Mouse (Mus musculus) stomach, embryonic 14.5 days (tissue): ENCODE measurements around the gene Tmem88. TPM values are rescaled to one million over a fixed set of nuclear protein-coding genes. Genes with fewer than 3 reads are reported as not detected.

ENCODE experiments used
- ATAC-seq: fragments of 200-750 bp; cut with Nextera tagmentation; 2 replicates; pipeline ENCODE4 v1.8.0; 2017; ENCODE audit warnings: low read depth, moderate TSS enrichment; ENCODE audit not compliant: insufficient number of reproducible peaks, insufficient read depth, low FRiP score
- H3K27ac ChIP-seq: fragments of 300-500 bp; sonication (generic); 2 replicates; pipeline ENCODE4 v1.5.1; 2014; ENCODE audit warnings: mild to moderate bottlenecking, low read length, moderate library complexity, mixed read lengths
- H3K27me3 ChIP-seq: fragments of 300-500 bp; sonication (generic); 2 replicates; pipeline ENCODE4 v1.6.1; 2014; ENCODE audit warnings: low read length, control low read depth, mixed read lengths; ENCODE audit not compliant: control insufficient read depth, insufficient read depth
- H3K36me3 ChIP-seq: fragments of 300-500 bp; sonication (generic); 2 replicates; pipeline ENCODE4 v1.6.1; 2014; ENCODE audit warnings: mild to moderate bottlenecking, control low read depth, low read length, moderate library complexity, mixed read lengths; ENCODE audit not compliant: control insufficient read depth, insufficient read depth
- H3K4me1 ChIP-seq: fragments of 300-500 bp; sonication (generic); 2 replicates; pipeline ENCODE4 v1.6.1; 2014; ENCODE audit warnings: low read length, control low read depth, mixed read lengths; ENCODE audit not compliant: control insufficient read depth, insufficient read depth
- H3K4me2 ChIP-seq: fragments of 300-500 bp; sonication (generic); replicated peaks from 2 replicates; pipeline ENCODE4 v1.6.1; 2014; ENCODE audit warnings: low read depth, low read length, control low read depth
- H3K4me3 ChIP-seq: fragments of 300-500 bp; sonication (generic); 2 replicates; pipeline ENCODE4 v1.5.1; 2014; ENCODE audit warnings: low read depth, low read length, control low read depth
- H3K9ac ChIP-seq: fragments of 300-500 bp; sonication (generic); replicated peaks from 2 replicates; pipeline ENCODE4 v1.6.1; 2014; ENCODE audit warnings: low read depth, mild to moderate bottlenecking, control low read depth, low read length, moderate library complexity, mixed read lengths
- H3K9me3 ChIP-seq: fragments of 300-500 bp; sonication (generic); 2 replicates; pipeline ENCODE4 v1.6.1; 2016; ENCODE audit warnings: low read depth, low read length, control low read depth; ENCODE audit not compliant: control insufficient read depth
- WGBS: fragments of 180-500 bp; shearing (Covaris S2); extraction: QIAGEN DNeasy Blood & Tissue Kit; methylation state at CpG from one replicate; pipeline ENCODE4 v1.1.7; 2014; 5-methylcytosine and 5-hydroxymethylcytosine counted together
- polyA plus RNA-seq: library from polyadenylated mRNA; unstranded; fragments of >200 nt; fragmentation: Nextera tagmentation; extraction: Ambion mirVana; gene quantifications from 2 replicates; pipeline ENCODE4 v1.2.1, GENCODE M21; 2014

Gene Tmem88
- polyA plus RNA-seq, 1 experiment from 2014 or later = 30.0 TPM

DNA sequence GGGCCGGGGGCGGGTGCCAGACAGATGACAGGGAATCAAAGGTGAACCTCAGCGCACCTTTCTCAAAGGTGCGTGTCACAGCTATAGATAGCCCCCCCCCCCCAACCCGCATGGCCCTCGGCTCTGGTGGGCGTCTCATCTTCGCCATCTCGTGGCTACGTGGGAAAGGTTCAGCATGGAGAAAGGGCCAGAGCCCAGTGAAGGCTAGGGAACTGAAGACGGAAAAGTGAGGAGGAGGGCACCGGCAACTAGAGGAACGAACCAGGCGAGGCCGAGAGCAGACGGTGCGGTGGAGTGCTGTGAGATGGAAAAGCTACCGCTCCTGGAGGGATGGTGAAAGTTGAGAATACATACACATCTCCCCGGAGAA is 21.4 kb upstream of the Tmem88 start:
- H3K9ac ChIP-seq = peak overlapping the region; percentile 34
- under 1% methylated on average over 19 of the region's 19 CpGs for WGBS
- H3K36me3 ChIP-seq = no peaks in the 10 kb centered on the region
- no peak for ATAC-seq
- H3K27ac ChIP-seq = peak overlapping the region; percentile 99
- peaks cover 24% of the 10 kb centered on the region for H3K4me1 ChIP-seq
- no peaks in the 10 kb centered on the region for H3K27me3 ChIP-seq
- no peaks in the 10 kb centered on the region for H3K9me3 ChIP-seq
- peak overlapping the region; percentile 99 for H3K4me2 ChIP-seq
- H3K4me3 ChIP-seq = peak overlapping the region; percentile 82

- under 1% methylated on average over 45 of the region's 45 CpGs for WGBS
These were observed 20.7 kb upstream of the Tmem88 start for GRCm38 (mm10) chr11:69418481-69419442.

GRCm38 (mm10) chr11:69417449-69418384 is 19.7 kb upstream of the Tmem88 start:
- H3K4me3 ChIP-seq = peak overlapping the region; percentile 82
- no peaks in the 10 kb centered on the region for H3K9me3 ChIP-seq
- peak overlapping the region; percentile 99 for H3K4me2 ChIP-seq
- peak; percentile 33 for ATAC-seq
- WGBS = under 1% methylated on average over 39 of the region's 39 CpGs
- H3K9ac ChIP-seq = peak overlapping the region; percentile 67
- H3K27ac ChIP-seq = peak overlapping the region; percentile 99
- H3K4me1 ChIP-seq = peaks cover 41% of the 10 kb centered on the region
- H3K36me3 ChIP-seq = peaks cover 9% of the 10 kb centered on the region; the same call in 1 of the 2 replicates
- no peaks in the 10 kb centered on the region for H3K27me3 ChIP-seq

More at GRCm38 (mm10) chr11:69418481-69419442, 20.7 kb upstream of the Tmem88 start:
- peak; percentile 90 for ATAC-seq
- H3K9ac ChIP-seq = peak overlapping the region; percentile 67
- H3K9me3 ChIP-seq = no peaks in the 10 kb centered on the region
- no peaks in the 10 kb centered on the region; the same call in 1 of the 2 replicates for H3K36me3 ChIP-seq
- peaks cover 31% of the 10 kb centered on the region for H3K4me1 ChIP-seq
- H3K27me3 ChIP-seq = no peaks in the 10 kb centered on the region
- H3K27ac ChIP-seq = peak overlapping the region; percentile 99
- H3K4me3 ChIP-seq = peak overlapping the region; percentile 82
- H3K4me2 ChIP-seq = peak overlapping the region; percentile 99

DNA sequence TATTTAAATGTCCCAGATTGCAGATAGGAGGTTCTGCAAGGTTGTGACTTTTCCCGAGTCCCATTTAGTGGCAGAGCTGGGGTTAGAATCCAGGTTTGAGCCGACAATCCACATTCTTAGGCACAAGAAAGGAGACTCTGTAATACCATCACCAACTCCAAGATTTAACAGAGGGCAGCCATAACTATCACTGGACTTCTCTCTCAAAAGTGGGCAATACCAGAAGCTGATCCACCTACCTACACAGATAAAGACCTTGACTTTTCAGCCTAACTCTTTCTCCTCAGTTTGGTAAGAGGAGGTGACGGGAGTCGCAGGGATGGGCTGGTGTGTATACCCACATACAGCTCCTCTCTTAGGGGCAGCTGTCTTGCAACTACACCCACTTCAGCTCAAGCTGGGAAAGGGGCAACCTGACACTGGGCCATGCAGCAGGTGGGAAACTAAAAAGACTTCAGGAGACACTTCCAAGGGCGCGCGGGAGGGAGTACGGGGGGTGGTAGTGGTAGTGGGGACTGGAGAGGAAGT is 19.0 kb upstream of the Tmem88 start:
- H3K27ac ChIP-seq = peak overlapping the region; percentile 99
- peak overlapping the region; percentile 99 for H3K4me2 ChIP-seq
- ATAC-seq = no peak
- peaks cover 13% of the 10 kb centered on the region; the same call in 1 of the 2 replicates for H3K36me3 ChIP-seq
- H3K27me3 ChIP-seq = no peaks in the 10 kb centered on the region
- 8% methylated on average over 8 of the region's 8 CpGs for WGBS
- H3K4me1 ChIP-seq = peaks cover 49% of the 10 kb centered on the region
- H3K9me3 ChIP-seq = no peaks in the 10 kb centered on the region
- peak overlapping the region; percentile 82 for H3K4me3 ChIP-seq
- H3K9ac ChIP-seq = no peak overlapping the region

DNA sequence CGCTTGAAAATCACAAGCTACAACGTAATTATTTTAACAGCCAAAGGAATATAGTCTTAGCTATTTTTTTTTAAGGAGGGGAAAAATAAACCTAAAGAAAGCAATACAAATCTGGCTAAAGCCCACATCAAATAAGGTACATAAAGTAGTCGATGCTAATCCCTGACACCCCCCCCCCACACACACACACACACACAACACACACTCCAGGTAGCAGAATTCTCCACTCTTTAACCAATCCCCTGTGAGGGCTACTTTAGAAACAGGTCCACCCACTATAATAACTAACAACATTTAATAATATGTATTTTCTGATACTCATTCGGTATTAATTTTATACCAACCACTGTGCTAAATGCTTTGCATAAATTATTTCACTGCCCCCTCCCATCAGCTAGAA is 18.5 kb upstream of the Tmem88 start:
- Histone ChIP-seq H3K4me2 (peak overlapping the region; percentile 99), H3K27ac (peak overlapping the region; percentile 99), H3K36me3 (peaks cover 13% of the 10 kb centered on the region; the same call in 1 of the 2 replicates), H3K27me3 (no peaks in the 10 kb centered on the region), H3K4me1 (peaks cover 51% of the 10 kb centered on the region), H3K4me3 (peak overlapping the region; percentile 82), H3K9ac (peak overlapping the region; percentile 90; the same call in 1 of the 2 replicates), H3K9me3 (no peaks in the 10 kb centered on the region)
- no peak for ATAC-seq
- WGBS = 2% methylated on average over 4 of the region's 4 CpGs

DNA sequence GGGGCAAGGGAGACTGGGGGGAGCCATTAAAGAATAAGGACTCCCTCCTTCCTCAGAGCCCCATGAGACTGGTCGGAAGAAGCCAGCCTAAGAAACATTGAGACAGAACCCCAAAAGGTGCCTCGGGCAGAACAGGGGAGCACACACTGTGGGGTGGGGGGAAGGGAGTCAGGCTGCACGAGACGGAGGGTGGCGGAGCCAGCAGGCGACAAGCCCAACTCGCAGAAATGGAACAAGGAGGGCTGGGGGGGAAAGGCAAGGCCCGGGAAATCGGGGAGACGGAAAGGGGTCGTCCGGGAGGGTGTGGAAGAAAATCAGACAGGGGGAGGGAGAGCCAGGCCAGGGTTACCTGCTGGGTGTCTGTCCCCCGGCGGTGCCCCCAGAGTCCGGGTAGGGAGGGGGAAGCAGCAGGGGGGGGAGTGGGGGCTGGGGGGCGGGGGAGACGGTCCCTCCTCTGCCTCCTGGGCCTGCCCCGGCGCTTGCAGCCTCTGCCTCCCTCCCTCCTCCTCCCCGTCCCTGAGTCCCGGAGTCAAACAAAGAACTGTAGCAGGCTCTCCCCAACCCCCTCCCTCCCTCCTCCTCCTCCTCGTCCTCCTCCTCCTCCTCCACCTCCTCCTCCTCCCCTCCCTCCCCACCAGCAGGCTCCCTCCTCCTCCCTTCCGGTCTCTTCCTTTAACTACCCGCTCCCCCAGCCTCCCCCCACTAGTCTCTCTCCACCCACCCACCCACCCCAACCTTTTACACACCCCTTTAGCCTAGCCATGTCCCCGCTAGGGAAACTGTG is 17.8 kb upstream of the Tmem88 start:
- peaks cover 50% of the 10 kb centered on the region for H3K4me1 ChIP-seq
- ATAC-seq = no peak
- H3K4me3 ChIP-seq = peak overlapping the region; percentile 82
- no peaks in the 10 kb centered on the region for H3K9me3 ChIP-seq
- H3K36me3 ChIP-seq = peaks cover 13% of the 10 kb centered on the region; the same call in 1 of the 2 replicates
- H3K9ac ChIP-seq = peak overlapping the region; percentile 90
- H3K27me3 ChIP-seq = no peaks in the 10 kb centered on the region
- H3K4me2 ChIP-seq = peak overlapping the region; percentile 99
- peak overlapping the region; percentile 99 for H3K27ac ChIP-seq
- 1% methylated on average over 18 of the region's 25 CpGs for WGBS

- ATAC-seq = 0 out of 2 replicates have a peak, but pooled peaks have one; percentile 1
- Histone ChIP-seq H3K4me3 (peak overlapping the region; percentile 82), H3K27ac (peak overlapping the region; percentile 99), H3K9me3 (no peaks in the 10 kb centered on the region), H3K4me1 (peaks cover 45% of the 10 kb centered on the region), H3K4me2 (peak overlapping the region; percentile 99), H3K9ac (peak overlapping the region; percentile 90), H3K36me3 (peaks cover 13% of the 10 kb centered on the region; the same call in 1 of the 2 replicates), H3K27me3 (no peaks in the 10 kb centered on the region)
- 1% methylated on average over 3 of the region's 3 CpGs for WGBS
These were observed 17.3 kb upstream of the Tmem88 start for GRCm38 (mm10) chr11:69415327-69415667.
